Mouse (Mus musculus) liver, adult 2 months (tissue): Measurements from ENCODE around the gene Fbxo40.

Experiments
- CTCF ChIP-seq: fragments of 200-500 bp; IDR thresholded peaks from 2 replicates; pipeline ENCODE4 v1.5.1; 2011; ENCODE audit warnings: low read depth, low read length, control low read depth
- POLR2A ChIP-seq: fragments of 200-500 bp; IDR thresholded peaks from 2 replicates; pipeline ENCODE4 v1.6.1; 2011; ENCODE audit warnings: low read length, control low read depth; ENCODE audit not compliant: insufficient read depth; ENCODE audit errors: extremely low read depth

DNA sequence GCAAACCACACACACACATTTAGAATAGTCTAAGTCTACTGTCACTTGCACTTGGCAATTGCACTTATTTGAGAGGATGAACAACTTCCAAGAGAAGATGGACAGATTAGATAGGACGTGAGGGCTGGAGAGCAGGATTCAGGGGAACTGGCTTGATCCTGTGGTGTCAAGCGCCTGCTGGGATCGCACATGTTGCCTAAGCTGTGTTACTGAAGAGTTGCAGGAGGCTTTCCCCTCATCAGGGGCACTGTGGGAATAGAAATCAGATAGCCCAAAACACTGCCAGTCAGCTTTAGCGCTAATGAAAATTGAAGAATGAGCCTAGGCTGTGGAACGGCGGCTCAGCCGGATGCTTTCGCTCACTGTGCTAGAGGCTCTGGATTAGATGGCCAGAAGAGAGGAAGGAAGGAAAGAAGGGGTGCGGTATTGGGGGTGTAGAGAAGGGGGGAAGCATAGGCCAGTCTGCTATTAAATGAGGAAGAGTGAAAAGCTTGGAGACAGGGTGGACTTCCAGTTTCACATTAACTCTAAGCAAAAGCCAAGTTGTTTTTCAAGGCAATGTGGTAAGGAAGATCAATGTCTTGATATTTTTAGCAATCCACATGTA, 9.2 kb upstream of the Fbxo40 start:
- TF ChIP-seq CTCF, result no peak
- TF ChIP-seq POLR2A, result no peak
